In genomic region chr3:95882816-95883425, GRCm38 (mm10) we compare ENCODE assay signal across 8 mouse cellular contexts. TPM values are rescaled to one million over a fixed set of nuclear protein-coding genes. Genes with fewer than 3 reads are reported as not detected.
A peak's percentile ranks its signal among the peaks of the same experiment; 100 is the strongest.
DNase-seq lines count a peak whose midpoint lies in the region; ATAC-seq lines count a peak whose summit lies in the region.

No protein-coding gene starts in this region.

- DNase-seq in B cell, adult 2 months = peak; percentile 71 to 77
- peak; percentile 83 for DNase-seq in adrenal gland, postnatal 14 days
- peak; percentile 51 for DNase-seq in forebrain, embryonic 10.5 days (ENCODE audit: extremely low spot score, low spot score)
- DNase-seq in kidney, postnatal 25 days = peak; percentile 88 to 92
- DNase-seq in thymus, postnatal 10 days (ENCODE audit: low spot score in 2 of 2) = peak; percentile 60 to 79

- H3K4me1 ChIP-seq in forebrain, embryonic 10.5 days = peaks cover 22% of the 10 kb centered on the region
- H3K4me1 ChIP-seq in heart, embryonic 16.5 days (ENCODE audit: control insufficient read depth, insufficient read depth, low read length) = peaks cover 16% of the 10 kb centered on the region
- H3K4me1 ChIP-seq in liver, embryonic 15.5 days (replicated peaks) = peaks cover 31% of the 10 kb centered on the region
- peaks cover 19% of the 10 kb centered on the region for H3K4me1 ChIP-seq in neural tube, embryonic 13.5 days (replicated peaks)

- H3K9ac ChIP-seq in heart, embryonic 16.5 days (ENCODE audit: low read length) = peak overlapping the region; percentile 66
- H3K9ac ChIP-seq in liver, embryonic 15.5 days = peak overlapping the region; percentile 43; the same call in 1 of the 2 replicates
- H3K9ac ChIP-seq in neural tube, embryonic 13.5 days = peak overlapping the region; percentile 55

- no peaks in the 10 kb centered on the region for H3K9me3 ChIP-seq in forebrain, embryonic 10.5 days
- no peaks in the 10 kb centered on the region for H3K9me3 ChIP-seq in heart, embryonic 16.5 days (replicated peaks; ENCODE audit: control insufficient read depth, low read length)
- no peaks in the 10 kb centered on the region for H3K9me3 ChIP-seq in liver, embryonic 15.5 days (replicated peaks)
- no peaks in the 10 kb centered on the region for H3K9me3 ChIP-seq in neural tube, embryonic 13.5 days

- peaks cover 11% of the 10 kb centered on the region for H3K27me3 ChIP-seq in forebrain, embryonic 10.5 days (ENCODE audit: poor library complexity, severe bottlenecking)
- H3K27me3 ChIP-seq in heart, embryonic 16.5 days (ENCODE audit: control insufficient read depth, insufficient read depth, low read length) = no peaks in the 10 kb centered on the region
- peaks cover 39% of the 10 kb centered on the region for H3K27me3 ChIP-seq in liver, embryonic 15.5 days
- H3K27me3 ChIP-seq in neural tube, embryonic 13.5 days = no peaks in the 10 kb centered on the region

- peak overlapping the region; percentile 100 for H3K4me2 ChIP-seq in heart, embryonic 16.5 days (ENCODE audit: low read depth, low read length)
- H3K4me2 ChIP-seq in liver, embryonic 15.5 days = peak overlapping the region; percentile 95
- H3K4me2 ChIP-seq in neural tube, embryonic 13.5 days = peak overlapping the region; percentile 98

- H3K4me3 ChIP-seq in forebrain, embryonic 10.5 days = peak overlapping the region; percentile 67
- peak overlapping the region; percentile 66 for H3K4me3 ChIP-seq in heart, embryonic 16.5 days (ENCODE audit: low read length)
- H3K4me3 ChIP-seq in liver, embryonic 15.5 days (replicated peaks) = peak overlapping the region; percentile 58
- H3K4me3 ChIP-seq in neural tube, embryonic 13.5 days = peak overlapping the region; percentile 57

- 0 out of 2 replicates have a peak, but pooled peaks have one; percentile 24 for ATAC-seq in heart, embryonic 16.5 days (replicated peaks; ENCODE audit: extremely low read depth, insufficient read depth, low FRiP score)
- ATAC-seq in liver, embryonic 15.5 days (ENCODE audit: insufficient read depth) = no peak
- ATAC-seq in neural tube, embryonic 13.5 days (ENCODE audit: low read depth) = no peak

- peak overlapping the region; percentile 82 for H3K27ac ChIP-seq in forebrain, embryonic 10.5 days
- peak overlapping the region; percentile 69 for H3K27ac ChIP-seq in heart, embryonic 16.5 days (ENCODE audit: low read length)
- H3K27ac ChIP-seq in liver, embryonic 15.5 days (replicated peaks) = no peak overlapping the region
- H3K27ac ChIP-seq in neural tube, embryonic 13.5 days (replicated peaks) = no peak overlapping the region

- 3% methylated on average over 24 of the region's 24 CpGs for WGBS in forebrain, embryonic 10.5 days
- WGBS in heart, embryonic 16.5 days = 2% methylated on average over 24 of the region's 24 CpGs
- WGBS in liver, embryonic 15.5 days (ENCODE audit: insufficient replicate concordance) = 3% methylated on average over 24 of the region's 24 CpGs
- WGBS in neural tube, embryonic 13.5 days = 2% methylated on average over 24 of the region's 24 CpGs

- peaks cover 8% of the 10 kb centered on the region; the same call in 1 of the 2 replicates for H3K36me3 ChIP-seq in forebrain, embryonic 10.5 days (replicated peaks)
- peaks cover 8% of the 10 kb centered on the region; the same call in 1 of the 2 replicates for H3K36me3 ChIP-seq in heart, embryonic 16.5 days (ENCODE audit: control insufficient read depth, insufficient read depth)
- H3K36me3 ChIP-seq in liver, embryonic 15.5 days (replicated peaks) = no peaks in the 10 kb centered on the region
- H3K36me3 ChIP-seq in neural tube, embryonic 13.5 days = no peaks in the 10 kb centered on the region

RNA-seq across cellular contexts. Expression of gene Ciart, which starts 0.9 kb away (rescaled TPM):
- 2.6 and 3.9 TPM in 2 replicates for total RNA-seq in adrenal gland, postnatal 14 days (2021)
- polyA plus RNA-seq in forebrain, embryonic 10.5 days (2016; fragmentation: Nextera tagmentation; extraction: Ambion mirVana) = 9.1 and 11.8 TPM in 2 replicates
- 3.8 and 4.8 TPM in 2 replicates for polyA plus RNA-seq in heart, embryonic 16.5 days (2015; fragmentation: Nextera tagmentation; extraction: Ambion mirVana)
- polyA plus RNA-seq in liver, embryonic 15.5 days (2015; fragmentation: Nextera tagmentation; extraction: Ambion mirVana) = 1.2 and 1.4 TPM in 2 replicates
- 3.9 and 5.1 TPM in 2 replicates for polyA plus RNA-seq in neural tube, embryonic 13.5 days (2015; fragmentation: Nextera tagmentation; extraction: Ambion mirVana)

RNA-seq across cellular contexts. Expression of gene BC028528, which starts 8.9 kb away (rescaled TPM):
- total RNA-seq in adrenal gland, postnatal 14 days (2021) = 21.1 and 32.7 TPM in 2 replicates
- polyA plus RNA-seq in forebrain, embryonic 10.5 days (2016; fragmentation: Nextera tagmentation; extraction: Ambion mirVana) = 7.2 and 7.6 TPM in 2 replicates
- polyA plus RNA-seq in heart, embryonic 16.5 days (2015; fragmentation: Nextera tagmentation; extraction: Ambion mirVana) = 41.5 and 48.6 TPM in 2 replicates
- polyA plus RNA-seq in liver, embryonic 15.5 days (2015; fragmentation: Nextera tagmentation; extraction: Ambion mirVana) = 6.6 and 7.0 TPM in 2 replicates
- polyA plus RNA-seq in neural tube, embryonic 13.5 days (2015; fragmentation: Nextera tagmentation; extraction: Ambion mirVana) = 21.9 and 24.1 TPM in 2 replicates

RNA-seq across cellular contexts. Expression of gene Aph1a, which starts 10.8 kb away (rescaled TPM):
- total RNA-seq in adrenal gland, postnatal 14 days (2021) = 165 and 175 TPM in 2 replicates
- 28.7 and 29.2 TPM in 2 replicates for polyA plus RNA-seq in forebrain, embryonic 10.5 days (2016; fragmentation: Nextera tagmentation; extraction: Ambion mirVana)
- polyA plus RNA-seq in heart, embryonic 16.5 days (2015; fragmentation: Nextera tagmentation; extraction: Ambion mirVana) = 31.1 and 31.8 TPM in 2 replicates
- polyA plus RNA-seq in liver, embryonic 15.5 days (2015; fragmentation: Nextera tagmentation; extraction: Ambion mirVana) = 11.8 and 13.3 TPM in 2 replicates
- polyA plus RNA-seq in neural tube, embryonic 13.5 days (2015; fragmentation: Nextera tagmentation; extraction: Ambion mirVana) = 27.3 and 33.3 TPM in 2 replicates

RNA-seq across cellular contexts. Expression of gene Mrps21, which starts 11.6 kb away (rescaled TPM):
- 289 and 301 TPM in 2 replicates for total RNA-seq in adrenal gland, postnatal 14 days (2021)
- polyA plus RNA-seq in forebrain, embryonic 10.5 days (2016; fragmentation: Nextera tagmentation; extraction: Ambion mirVana) = 353 TPM in 2 replicates
- polyA plus RNA-seq in heart, embryonic 16.5 days (2015; fragmentation: Nextera tagmentation; extraction: Ambion mirVana) = 356 and 374 TPM in 2 replicates
- polyA plus RNA-seq in liver, embryonic 15.5 days (2015; fragmentation: Nextera tagmentation; extraction: Ambion mirVana) = 141 and 166 TPM in 2 replicates
- polyA plus RNA-seq in neural tube, embryonic 13.5 days (2015; fragmentation: Nextera tagmentation; extraction: Ambion mirVana) = 327 and 348 TPM in 2 replicates

RNA-seq across cellular contexts. Expression of gene Car14, which starts 21.6 kb away (rescaled TPM):
- 20.1 and 20.3 TPM in 2 replicates for total RNA-seq in adrenal gland, postnatal 14 days (2021)
- polyA plus RNA-seq in forebrain, embryonic 10.5 days (2016; fragmentation: Nextera tagmentation; extraction: Ambion mirVana) = 98.8 and 119 TPM in 2 replicates
- 73.4 and 78.2 TPM in 2 replicates for polyA plus RNA-seq in heart, embryonic 16.5 days (2015; fragmentation: Nextera tagmentation; extraction: Ambion mirVana)
- polyA plus RNA-seq in liver, embryonic 15.5 days (2015; fragmentation: Nextera tagmentation; extraction: Ambion mirVana) = 11.8 and 15.6 TPM in 2 replicates
- 1.4 and 2.7 TPM in 2 replicates for polyA plus RNA-seq in neural tube, embryonic 13.5 days (2015; fragmentation: Nextera tagmentation; extraction: Ambion mirVana)

Comparison
In these comparisons a context has a peak if more than half of its experiments do, and no peak if none do; other contexts are left out.
1. H3K27ac ChIP-seq: peak in forebrain, embryonic 10.5 days (single experiment) and heart, embryonic 16.5 days (single experiment); none in liver, embryonic 15.5 days (single experiment) and neural tube, embryonic 13.5 days (single experiment).
2. Peak in every context shown above with its lines, with median percentiles within 50 percentile points of each other: DNase-seq, H3K4me3 ChIP-seq, H3K4me2 ChIP-seq and H3K9ac ChIP-seq.